Mouse (Mus musculus): ENCODE measurements around the gene Fem1b.
A peak's percentile ranks its signal among the peaks of the same experiment; 100 is the strongest.
"Not testable (repeated sequence)": the region's sequence is repeated elsewhere in the genome, so short reads cannot be mapped to it uniquely, and the experiment has no call there.

Fem1b gene

DNA sequence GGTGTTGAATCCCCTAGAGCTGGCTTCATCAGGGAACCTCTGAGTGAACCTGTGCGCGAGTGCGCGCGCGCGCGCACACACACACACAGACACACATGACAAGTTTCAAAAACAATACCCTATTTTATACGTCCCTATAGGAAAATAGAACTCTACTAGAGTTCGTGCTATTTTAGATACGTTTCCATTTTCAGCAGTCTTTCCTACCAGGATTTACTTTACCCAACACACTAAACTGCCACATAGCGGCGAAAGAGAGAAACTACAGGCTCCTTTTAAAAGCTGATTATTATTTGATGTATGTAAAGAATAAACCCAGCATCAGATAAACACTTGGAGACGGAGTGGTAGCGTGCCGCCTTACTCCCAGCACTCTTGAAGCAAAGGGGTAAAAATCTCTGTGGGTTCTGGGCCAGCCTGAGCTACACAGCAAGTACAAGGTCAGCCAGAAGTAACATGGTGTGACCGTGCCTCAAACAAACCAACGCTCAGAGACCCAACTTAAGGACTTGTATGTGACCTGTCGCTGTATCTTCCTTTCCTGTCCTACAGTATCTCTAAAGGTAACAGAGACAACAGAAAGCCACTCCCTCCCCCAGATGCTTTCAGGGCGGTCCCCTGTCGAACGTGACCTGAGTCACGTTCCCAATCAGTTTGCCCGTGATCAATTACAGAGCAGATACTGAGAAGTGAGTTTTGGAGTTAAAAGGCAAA lies 16.4 kb upstream of the Fem1b start:
- peak; percentile 51 for DNase-seq (ENCODE audit: low read depth, low spot score)

DNA sequence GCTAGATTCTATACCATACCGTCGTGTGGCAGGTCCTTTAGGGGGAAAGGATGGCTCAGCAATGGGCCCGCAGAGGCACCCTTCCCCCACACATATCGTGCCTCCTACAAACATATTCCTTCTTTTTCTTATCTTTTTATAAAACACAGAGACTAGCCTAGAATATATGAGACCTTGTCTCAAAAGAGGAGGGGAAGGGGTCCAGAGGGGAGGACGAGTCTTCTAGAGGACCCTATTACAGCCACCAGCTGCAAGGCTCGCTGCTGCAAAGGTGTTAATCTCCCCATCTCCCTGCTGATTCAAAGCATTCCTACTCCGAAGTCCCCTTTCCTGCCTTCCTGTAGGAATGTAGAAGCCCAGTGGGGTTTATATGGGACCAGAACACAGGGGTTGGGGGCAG lies 14.7 kb upstream of the Fem1b start:
- no peak for DNase-seq (ENCODE audit: low read depth, low spot score)

DNA sequence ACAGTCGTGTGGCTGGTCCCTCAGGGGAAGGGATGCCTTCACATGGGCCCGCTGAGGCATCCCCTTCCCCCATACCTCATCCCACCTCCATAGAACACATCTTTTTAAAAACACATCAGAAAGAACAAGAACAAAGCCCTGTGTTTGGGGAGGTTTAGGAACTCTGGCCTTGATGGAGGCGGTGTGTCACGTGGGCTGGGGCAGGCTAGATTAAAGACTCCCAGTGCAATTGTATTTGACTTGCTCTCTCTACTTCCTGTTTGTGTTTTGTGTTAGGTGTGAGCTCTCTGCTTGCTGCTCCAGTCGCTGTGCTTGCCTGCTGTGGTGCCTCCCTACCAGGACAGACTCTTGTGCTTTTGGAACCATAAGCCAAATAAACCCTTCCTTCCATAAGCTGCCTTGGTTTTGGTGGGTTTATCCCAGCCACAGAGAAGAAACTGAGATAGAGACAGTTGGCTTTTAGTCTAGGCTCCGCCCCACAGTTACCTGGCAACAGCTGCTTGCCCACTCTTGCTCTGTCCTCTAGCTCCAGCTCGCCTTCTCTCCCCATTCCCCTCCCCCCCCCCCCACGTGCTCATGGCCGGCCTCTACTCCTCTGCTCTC lies 14.2 kb upstream of the Fem1b start:
- DNase-seq (ENCODE audit: low read depth, low spot score), result no peak

DNA sequence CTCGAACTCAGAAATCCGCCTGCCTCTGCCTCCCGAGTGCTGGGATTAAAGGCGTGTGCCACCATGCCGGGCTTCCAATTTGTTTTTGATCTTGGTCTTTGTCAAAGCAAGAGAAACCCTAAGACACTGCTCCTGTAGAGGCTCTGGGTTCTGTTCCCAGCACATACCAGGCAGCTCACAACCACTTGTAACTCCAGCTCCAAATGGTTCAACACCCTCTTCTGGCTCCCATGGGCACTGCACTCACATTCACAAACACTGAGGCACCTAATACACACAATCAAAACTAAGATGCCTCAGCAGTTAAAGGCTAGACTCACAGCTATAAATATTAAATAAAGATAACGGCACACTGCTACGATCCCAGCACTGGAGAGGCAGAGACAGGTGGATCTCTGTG lies 10.1 kb upstream of the Fem1b start:
- no peak for DNase-seq (ENCODE audit: low read depth, low spot score)

DNA sequence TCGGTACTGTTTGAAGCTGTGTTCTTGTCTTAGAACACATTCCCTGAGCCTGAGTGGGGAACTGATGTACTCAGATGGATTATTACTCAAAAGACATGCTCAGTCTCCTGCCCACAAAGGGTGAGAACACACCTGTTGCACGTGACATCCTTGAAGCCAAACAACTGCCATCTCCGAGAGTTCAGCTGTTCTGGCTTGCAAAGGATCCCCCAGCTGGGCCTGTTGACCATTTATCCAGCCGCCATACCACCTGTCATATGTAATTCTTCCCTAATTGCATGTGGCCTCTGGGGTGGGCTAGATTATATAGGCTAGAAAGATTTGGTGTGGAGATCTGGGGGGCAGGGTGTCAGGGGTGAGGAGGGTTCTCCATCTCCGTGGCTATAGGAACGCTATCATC lies 9.1 kb upstream of the Fem1b start:
- DNase-seq (ENCODE audit: low read depth, low spot score), result no peak

DNA sequence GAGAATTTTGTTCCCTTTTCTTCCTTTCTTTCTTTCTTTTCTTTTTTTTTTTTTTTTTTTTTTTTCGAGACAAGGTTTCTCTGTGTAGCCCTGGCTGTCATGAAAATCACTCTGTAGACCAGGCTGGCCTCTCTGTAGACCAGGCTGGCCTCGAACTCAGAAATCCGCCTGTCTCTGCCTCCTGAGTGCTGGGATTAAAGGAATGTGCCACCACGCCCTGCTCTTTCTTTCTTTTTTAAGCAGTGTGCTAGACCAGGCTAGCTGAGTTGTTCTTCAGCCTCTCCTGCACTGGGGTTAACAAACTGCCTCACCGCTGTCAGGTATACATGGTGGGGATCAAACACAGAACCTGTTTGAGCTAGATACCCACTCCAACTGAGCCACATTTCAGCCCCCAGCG lies 8.2 kb upstream of the Fem1b start:
- DNase-seq (ENCODE audit: low read depth, low spot score), result not testable (repeated sequence)

DNA sequence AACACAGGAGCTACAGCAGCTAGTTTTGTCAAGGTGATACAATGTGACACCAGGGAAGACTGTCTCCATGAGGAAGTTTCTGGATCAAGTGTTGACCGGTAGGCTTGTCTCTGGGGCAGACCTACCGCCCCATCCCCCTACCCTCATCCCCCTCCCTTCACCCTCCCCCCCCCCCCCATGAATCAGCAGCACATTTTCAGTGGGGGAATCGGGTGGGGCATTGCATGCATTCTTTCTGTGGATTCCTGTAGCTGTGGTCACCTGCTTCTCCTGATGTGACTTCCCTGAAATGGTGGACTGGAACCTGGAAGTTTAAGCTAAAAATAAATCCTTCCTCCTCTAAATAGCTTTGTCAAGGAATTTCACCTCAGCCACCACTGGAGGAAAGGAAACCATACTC lies 7.8 kb upstream of the Fem1b start:
- DNase-seq (ENCODE audit: low read depth, low spot score), result no peak

DNA sequence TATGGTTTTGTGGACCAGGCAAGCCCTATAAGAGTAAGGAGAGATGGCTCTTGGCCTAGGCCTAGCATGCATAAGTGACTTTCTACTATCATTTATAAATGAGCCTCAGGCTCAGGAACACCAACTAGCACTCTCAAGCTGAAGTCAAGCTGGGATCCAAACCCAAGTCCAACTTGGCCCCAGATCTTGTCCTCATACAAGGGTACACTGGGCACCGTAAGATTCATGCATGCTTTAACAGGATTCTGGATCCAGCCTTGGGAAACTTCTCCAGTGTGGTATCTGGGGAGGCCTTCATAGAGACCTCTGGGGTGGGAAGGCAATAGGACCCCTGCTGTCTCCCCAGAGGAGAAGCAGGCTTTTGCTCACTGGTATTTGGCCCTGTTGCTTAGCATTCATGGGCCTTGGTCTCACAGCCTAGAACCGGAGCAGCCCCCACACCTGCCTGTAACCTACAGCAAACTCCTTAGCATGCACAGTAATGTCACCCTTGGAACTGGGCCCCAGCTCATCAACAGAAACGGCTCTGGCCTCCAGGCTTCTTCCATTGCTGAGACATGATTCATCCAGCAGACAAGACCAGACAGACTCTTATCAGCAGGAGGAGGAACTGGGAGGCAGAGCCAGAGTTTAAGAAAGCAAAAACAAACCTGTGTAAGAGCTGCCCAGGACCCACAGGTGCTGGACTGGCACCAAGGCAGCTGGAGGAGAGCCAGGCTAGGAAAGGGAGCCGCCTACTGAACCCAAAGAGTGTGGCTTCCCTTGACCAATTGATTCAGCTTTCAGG lies 6.3 kb upstream of the Fem1b start:
- no peak for DNase-seq (ENCODE audit: low read depth, low spot score)

DNA sequence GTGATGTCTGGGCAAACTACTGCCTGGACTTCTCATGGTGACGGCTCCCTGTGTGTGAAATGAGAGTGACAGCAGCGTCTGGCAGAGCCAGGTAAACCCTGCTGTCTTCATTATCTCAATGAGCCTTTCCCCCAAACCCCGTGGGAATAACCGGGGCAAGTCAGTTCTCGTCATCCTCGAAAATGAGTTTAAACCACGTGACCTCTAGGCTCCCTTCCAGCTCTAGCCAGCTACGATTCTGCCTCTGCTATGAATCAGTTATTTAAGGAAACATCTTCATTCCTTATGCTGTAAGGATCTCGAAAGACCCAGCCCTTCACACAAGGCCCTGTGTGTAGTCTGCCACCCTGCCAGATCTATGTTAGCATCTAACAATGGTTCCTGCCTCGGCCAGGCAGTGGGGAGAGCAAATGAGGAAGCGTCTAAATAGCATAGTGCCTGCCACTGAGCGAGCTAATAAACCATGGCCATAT lies 5.4 kb upstream of the Fem1b start:
- no peak for DNase-seq (ENCODE audit: low read depth, low spot score)

DNA sequence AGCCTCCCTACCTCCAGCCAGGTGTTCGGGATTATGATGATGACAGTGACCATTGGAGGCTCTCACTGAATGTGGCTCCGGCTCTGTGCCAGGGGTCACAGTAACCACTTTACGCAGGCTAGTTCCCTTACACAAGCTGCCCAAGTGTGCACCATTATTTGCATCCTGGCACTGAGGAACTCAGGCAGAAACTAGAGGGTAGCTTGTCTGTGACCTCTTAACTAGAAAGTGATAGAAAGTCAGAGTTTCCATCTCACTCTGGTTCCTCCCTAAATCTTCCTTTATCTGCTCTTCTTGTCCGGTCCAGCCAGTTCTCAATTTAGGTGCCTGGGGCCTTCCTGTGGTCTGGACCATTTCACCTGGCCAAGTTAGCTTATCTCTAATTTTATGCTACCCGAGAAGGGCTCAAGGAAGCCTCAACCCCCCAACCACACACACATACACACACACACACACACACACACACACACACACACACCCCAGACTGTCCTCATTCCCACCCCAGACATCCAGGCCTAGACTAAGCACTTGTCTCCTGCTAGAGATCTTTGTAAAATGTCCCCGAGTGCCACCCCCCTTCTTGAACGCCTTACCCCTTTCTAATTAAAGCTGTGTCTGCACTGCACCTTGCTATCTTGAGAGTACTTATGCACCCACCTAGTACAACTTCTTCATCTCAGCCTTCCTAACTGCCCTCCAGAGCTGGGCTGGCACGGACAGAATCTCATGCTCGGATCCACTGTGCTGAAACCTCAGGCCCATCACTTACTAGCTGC lies 4.8 kb upstream of the Fem1b start:
- DNase-seq (ENCODE audit: low read depth, low spot score), result no peak

DNA sequence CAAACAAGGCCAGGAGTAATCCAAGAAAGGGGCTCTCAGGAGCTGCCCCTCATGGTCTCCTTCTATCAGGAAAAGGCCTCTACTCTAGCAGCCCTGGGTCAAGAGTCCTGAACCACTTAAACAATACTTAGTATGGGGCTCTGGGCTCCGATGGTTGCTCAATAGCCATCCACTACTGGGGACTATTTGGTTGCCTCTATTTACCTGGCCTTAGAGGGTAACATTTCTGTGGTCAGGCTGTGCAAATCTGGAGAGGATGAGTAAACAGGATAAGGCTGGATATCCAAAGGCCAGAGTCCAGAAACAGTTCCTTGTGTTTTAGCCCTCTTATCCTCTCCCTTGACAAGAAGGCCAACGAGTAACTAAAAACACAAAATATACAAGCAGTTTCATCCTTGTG lies 3.0 kb upstream of the Fem1b start:
- DNase-seq (ENCODE audit: low read depth, low spot score), result no peak

DNA sequence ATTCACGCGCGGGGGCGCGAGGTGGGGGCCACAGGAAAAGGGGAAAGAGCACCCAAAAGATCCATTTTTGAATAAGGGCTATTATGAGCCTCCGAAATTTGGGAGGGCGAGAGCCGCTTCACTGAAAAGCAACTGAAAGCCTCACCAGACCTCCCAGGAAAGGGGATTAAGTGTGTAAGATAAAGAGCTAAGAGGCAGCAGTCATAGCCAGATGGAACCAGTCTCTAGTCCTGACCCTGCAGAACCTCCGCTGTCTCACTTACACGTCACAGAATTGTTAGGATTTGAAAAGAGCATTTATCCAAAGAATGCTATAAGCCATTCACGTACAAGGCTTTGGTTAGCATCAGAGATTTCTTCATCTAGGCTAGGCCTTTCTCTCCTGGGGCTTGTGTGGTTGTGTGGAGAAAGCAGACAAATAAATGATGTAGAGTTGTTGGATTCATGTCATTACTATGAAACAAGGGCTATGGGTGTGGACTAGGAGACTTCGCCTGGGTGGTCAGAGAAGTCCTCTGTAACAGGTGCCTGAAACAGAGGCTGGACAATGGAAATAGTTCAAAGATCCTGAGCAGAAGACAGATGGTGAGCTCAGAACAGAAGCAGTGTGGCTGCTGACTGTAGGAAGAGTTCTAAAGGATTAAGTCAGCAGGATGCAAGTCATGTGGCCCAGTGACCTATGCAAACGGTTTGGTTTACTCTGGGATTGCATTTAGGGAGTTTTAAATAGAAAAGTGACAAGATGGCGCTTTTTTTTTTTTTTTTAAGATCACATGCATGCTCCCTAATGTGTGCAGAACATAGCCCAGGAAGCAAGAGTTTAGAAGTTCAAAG lies 699 bp upstream of the Fem1b start:
- no peak for DNase-seq (ENCODE audit: low read depth, low spot score)

DNA sequence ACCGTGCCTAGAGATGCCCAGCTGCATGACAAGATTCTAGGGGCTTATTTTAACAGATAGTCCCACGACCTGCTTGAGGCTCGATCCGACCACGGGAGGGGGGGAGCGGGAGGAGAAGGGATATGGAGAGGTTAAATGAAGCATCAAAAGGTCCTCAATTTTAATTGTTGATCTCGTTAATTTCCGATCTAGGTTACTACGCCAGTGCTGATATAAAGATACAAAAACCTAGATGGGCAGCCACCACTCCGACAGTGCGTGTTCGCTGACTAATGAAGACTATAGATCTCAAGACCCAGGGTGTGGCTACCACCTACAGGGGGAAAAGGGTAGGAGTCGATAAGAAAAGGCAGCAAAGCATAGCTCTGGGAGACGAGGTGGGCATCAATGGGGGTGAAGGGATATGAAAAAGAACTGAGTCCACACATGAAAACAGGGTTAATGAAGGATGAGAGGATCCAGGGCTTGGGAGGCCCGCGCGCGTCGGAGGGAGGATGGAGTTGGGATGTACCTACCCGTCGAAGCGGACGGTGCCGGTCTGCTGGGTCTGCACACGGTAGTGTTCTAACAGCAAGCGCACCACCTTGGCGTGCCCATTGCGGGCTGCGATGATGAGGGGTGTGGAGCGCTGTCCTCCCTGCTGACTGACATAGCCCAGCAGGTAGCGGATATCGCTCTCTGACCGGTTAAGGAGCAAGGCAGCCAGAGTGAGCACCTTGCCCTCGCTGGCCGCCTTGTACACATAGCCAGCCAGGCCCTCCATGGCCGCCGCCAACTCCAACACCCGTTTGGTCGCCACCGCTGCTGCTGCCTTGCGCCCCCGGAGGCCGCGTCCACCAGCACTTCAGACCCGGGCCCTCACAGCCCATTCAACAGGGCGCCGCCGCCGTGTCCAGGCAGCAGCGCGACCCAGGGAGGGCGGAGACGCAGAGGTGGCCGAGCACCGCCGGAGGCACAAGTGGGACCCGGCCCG lies 905 bp downstream of the Fem1b start:
- DNase-seq (ENCODE audit: low read depth, low spot score), result peak; percentile 35

DNA sequence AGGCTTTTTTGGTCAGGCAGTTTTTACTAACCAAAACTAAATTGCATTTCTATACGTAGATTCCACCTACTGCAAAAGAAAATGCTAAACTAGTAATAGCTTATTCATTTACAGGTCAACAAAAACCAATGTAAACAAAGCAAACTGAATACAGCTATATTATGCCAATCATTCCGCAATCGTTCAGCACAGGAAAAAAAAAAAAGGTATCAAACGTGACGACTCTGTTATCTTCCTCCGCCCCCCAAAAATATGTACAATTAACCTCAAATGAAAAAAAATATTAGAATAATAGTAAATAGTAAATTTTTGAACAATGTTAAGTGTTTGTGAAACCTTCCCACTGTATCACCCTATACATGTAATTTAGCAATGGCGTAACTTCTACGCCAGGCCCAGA lies 1.6 kb downstream of the Fem1b start:
- no peak for DNase-seq (ENCODE audit: low read depth, low spot score)

DNA sequence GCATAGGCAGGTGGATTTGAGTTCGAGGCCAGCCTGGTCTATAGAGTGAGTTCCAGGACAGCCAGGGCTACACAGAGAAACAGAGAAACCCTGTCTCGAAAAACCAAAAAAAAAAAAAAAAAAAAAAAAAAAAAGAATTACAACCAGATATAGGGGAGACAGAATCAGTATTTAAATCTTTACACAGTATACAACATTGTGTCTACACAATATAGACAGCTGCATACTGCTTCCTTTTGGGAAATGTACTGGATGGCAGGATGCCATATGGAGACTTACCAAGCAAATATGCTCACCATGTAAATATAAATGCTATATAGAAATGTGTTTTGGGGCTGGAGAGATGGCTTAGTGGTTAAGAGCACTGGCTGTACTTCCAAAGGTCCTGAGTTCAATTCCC lies 12.5 kb downstream of the Fem1b start:
- DNase-seq (ENCODE audit: low read depth, low spot score), result not testable (repeated sequence)

DNA sequence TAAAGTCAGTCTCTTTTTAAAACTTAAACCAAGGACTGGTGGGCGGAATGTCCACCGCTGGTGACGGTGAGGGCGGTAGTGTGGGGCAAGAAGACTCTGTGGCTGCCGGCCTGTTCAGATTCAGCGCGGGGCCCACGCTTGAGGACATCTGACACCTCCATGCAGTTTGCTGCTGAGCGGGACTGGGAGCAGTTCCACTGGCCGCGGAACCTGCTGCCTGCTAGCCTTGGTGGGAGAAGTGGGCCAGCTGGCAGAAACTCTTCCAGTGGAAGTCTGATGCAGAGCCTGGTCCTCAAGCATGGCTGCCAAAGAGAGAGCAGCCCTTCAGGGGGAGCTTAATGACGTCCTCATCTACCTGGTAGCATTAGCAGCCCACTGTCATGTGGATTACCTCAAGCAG lies 21.9 kb downstream of the Fem1b start:
- no peak for DNase-seq (ENCODE audit: low read depth, low spot score)

DNA sequence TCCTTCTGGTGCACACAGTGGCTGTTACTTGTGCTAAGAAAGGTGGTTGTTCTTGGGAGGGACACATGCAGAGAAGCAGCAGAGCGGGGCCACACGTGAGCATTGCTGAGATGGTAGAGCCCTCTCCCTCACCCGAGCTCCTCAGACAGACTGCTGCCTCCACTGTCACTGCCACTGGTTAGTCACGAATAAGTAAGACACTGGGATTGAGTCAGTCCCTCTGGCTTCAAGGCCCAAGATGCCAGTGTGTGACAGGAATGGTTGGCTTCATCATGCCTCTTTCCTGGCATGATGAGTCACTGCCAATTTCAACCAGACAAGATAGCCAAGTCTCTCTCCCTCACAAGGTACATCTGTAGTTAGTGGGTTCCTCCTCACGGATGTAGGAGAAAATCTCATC lies 25.0 kb downstream of the Fem1b start:
- no peak for DNase-seq (ENCODE audit: low read depth, low spot score)

DNA sequence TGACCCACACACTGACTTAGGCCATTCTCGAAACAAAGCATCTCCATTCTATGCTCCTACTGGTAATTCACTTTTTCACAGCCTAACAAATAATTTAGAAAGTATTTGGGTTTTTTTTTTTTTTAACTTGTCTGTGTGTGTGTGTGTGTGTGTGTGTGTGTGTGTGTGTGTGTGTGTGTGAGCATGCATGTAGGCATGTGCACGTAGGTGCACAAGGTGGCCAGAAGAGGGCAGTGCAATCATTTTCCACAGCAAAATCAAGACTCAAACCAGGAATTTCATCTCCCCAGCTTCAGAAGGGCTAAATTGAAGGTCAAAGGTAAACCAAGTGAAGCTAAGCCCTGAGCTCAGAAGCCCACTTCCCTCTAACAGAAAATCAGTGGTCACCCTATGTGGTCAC lies 27.5 kb downstream of the Fem1b start:
- DNase-seq (ENCODE audit: low read depth, low spot score), result no peak

DNA sequence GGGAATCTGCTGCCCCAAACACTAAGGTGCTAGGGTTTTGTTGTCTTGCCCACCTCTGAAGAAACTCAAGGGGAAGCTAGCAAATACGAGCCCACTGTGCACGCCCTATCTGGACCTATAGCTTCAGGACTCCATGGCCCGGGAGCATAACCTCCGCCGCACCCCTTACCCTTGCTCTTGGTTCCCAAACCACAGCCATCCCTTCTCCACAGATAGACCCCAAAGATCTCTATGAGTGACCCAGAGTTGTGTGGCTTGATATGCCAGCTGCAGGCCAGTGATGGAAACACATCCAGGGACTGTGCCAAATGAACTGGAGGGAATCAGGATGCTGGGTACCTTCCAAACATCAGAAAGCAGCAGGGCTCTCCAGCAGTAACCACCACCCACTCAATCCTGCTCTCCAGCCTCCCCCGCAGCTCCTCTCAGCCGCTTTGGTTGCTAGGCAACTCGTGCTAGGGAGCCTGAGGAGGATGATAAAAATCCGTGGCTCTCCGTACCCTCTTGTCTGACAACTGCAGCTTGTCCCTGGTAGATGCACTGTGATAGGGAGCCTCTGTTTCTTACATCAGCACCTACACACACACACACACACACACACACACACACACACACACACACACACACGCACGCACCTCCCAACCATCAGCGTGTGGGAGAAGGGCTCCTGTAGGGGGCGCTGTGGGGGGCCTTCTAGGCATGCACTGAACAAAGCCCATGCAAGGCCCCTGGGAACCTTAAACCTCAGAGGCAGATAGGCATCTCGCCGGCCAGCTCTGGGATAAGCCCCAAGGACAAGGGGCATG lies 28.6 kb downstream of the Fem1b start:
- DNase-seq (ENCODE audit: low read depth, low spot score), result no peak

Data from forelimb bud, embryonic 11.5 days (tissue).